Mouse (Mus musculus) right cerebral cortex, postnatal 36 days (tissue): ENCODE data around the gene Acox2.

ENCODE experiments used
- DNase-seq, 2 experiments: peaks; one replicate each; pipeline ENCODE4 v3.0.0; 2022; ENCODE audit warnings: low spot score in 2 of 2, mixed read lengths in 1 of 2

The Acox2 gene

GRCm38 (mm10) chr14:8249206-8249605 is 9.9 kb downstream of the Acox2 start:
- no peak for DNase-seq

DNA sequence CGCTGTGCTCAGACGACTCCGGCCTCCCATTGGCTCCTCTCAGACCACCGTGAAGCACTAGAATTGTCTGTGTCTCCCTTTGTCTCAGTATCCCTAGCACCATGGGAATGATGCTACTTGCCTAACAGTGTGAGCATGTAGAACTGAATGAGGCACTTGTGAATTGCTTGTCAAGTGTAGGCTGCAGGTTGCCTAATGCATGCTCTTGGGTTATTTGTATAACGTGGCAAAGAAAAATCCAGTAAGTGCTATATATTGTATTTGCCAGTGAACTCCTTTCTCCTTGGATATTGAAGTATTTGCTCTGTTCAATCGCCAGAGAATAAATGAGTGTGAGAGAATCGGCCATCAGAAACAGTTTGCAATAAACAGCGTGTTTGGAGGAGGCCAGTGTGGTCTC is 12.3 kb downstream of the Acox2 start:
- DNase-seq = no peak

GRCm38 (mm10) chr14:8244211-8244611 is 14.9 kb downstream of the Acox2 start:
- no peak for DNase-seq

DNA sequence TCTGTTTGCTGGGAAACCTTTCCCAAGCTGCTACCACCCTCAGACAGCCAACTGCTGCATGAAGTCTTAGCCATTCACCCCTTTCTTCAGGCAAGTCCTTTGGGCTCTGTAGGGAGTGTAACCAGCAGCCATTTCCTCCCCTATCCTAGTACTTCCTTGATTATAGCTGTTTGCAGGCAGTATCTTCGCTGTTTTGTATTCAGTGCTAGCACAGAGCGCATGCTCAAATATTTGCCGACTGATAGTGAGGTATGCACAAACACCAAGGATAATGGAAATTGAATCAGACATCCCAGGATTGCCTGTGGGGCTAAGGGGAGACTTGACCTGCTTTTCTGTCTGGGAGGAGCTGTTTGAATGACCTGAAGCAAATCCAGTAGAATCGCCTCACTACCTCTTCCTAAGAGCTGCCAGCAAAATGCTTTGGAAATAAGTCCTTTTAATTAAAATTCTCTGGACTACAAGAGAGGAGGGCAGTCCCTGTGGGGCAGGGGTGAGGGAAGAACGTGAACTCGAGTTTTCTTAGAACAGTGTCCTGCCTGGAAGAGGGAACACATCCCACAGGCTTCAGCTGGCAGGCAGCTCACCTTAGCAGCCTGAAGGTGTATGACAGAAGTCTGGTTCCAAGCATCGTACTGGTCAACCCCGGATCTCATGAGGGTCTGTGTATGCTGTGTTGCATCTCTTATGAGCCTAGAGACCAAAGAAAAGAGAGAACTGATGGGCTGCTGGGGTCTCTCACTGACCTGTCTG is 15.8 kb downstream of the Acox2 start:
- DNase-seq = no peak

- peak in 1 of 2 experiments; percentile 32 for DNase-seq
Observed at GRCm38 (mm10) chr14:8242388-8242920, 16.7 kb downstream of the Acox2 start.

DNA sequence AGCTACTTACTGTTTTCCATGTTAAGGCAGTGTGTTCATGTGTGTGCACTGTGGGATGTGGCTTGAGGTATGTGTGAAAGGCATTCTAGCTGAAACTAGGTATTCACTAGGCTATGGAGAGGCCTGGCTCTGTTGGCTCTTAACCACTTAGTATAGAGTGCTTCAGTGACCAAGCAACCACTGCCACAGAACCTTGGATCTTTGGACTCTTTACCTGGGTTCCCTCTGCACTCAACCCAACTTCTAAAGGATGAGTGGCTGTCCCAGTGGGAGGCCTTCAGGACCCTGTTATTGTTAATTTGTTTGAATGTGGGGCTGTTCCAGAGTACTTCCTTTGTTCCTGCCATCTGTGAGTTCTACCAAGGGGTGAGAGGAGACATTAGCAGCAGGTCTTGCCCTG is 17.3 kb downstream of the Acox2 start:
- no peak for DNase-seq

DNA sequence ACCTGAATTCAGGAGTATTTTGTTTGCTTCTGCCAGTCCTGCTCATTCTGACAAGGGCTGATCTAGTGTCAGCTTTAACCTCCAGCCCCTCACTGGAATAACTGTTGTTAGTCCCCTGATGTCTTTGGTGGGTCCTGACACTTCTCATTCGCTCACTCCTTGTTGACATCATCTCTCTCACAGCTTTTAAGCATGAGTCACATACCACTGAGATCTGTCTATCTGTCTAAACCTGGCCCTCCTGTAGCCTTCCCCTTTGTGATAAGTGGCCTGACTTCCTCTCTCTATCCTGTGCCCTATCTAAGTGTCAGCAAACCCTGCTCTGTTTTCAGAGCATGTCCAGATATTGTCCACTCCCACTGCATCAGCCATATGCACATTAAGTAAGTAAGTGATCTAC is 25.9 kb downstream of the Acox2 start:
- DNase-seq = no peak

GRCm38 (mm10) chr14:8232155-8232910 is 26.8 kb downstream of the Acox2 start:
- no peak for DNase-seq

GRCm38 (mm10) chr14:8229367-8230019 is 29.7 kb downstream of the Acox2 start:
- DNase-seq = no peak

- DNase-seq = no peak
Observed at GRCm38 (mm10) chr14:8224805-8225204, 34.3 kb downstream of the Acox2 start.

- DNase-seq = no peak
Observed at GRCm38 (mm10) chr14:8223506-8224293, 35.5 kb downstream of the Acox2 start.

- no peak for DNase-seq
Observed at GRCm38 (mm10) chr14:8222561-8222960, 36.6 kb downstream of the Acox2 start.

DNA sequence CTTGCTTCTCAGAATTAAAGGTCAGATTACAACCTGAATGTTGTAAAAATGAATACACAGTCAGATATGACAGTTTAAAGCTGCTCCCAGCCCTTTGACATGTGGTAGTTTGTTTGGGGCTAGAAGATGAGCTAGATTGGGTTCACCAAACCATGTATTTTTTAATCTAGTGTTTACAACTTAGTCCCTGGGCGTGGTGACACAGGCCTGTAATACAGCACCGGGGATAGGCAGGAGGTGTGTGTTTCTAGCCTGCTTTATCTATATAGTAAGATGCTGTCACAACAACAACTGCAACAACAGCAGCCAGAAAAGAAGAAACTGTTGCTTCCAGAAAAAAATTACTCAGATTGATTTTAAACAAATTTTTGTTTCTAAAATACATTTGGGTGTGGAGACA is 38.2 kb downstream of the Acox2 start:
- no peak for DNase-seq

DNA sequence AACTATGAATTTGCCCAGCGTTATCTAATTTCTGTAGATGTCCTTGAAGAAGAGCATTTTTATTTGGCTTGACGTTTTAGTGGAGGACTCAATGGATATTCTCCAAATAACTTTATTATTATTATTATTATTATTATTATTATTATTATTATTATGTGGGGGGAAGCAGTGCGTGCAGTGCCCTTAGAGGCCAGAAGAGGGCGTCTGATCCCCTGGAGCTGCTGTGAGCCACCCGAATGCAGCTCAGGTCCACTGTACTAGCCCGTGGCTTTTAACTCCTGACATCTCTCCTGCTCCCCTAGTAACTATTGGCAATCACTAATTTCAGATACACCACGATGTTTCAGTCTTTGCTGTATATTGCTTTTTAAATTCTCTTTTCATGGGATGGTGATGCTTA is 38.8 kb downstream of the Acox2 start:
- DNase-seq = no peak

DNA sequence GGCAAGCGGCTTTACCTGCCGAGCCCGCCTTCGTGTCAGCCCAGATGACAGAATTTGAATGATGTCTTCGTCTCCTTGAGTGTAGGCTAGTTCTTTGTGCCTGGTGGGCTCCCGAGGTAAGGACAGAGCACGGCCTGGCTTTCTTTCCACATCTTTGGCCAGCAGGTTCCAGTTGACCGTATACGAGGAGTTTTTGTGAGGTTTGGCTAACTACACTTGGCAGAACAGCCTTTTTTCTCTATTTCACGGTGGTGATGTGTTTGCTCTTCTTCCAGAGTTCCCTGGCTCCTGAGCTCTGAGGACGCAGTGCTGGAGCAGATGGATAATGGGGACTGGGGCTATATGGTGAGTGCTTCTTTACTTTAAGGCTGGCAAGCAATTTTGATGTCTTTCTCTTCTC is 39.3 kb downstream of the Acox2 start:
- DNase-seq = no peak

DNA sequence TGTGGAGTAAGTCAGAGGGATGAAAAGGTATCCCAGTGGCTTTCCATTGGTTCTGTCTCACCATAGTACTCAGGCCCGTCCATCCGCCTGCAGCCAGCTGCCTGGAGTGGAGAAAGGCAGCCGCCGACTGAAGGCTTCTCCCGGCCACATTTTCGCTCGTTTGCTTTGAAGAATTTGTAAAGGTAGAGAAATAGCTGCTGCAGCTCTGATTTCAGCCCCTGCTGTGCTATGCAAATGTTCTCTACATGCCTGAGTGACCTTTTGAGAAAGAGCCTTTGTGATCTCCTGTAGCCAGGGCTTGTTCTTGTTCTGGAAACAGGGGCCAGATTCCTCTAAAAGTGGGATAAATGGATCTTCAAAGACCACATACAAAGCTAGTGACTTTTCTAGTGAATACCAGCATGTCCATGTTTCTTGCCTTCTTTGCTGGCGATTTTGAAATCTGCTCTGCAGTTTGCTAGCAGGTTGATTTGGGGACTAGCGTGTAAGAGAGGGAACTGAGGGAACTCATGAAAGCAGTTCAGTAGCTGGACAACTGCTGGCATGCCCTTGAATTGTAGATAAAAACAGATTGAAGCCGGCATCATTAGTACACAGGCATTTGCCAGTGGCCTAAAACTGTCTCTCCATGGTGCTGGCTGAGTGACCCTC is 40.3 kb downstream of the Acox2 start:
- no peak for DNase-seq

DNA sequence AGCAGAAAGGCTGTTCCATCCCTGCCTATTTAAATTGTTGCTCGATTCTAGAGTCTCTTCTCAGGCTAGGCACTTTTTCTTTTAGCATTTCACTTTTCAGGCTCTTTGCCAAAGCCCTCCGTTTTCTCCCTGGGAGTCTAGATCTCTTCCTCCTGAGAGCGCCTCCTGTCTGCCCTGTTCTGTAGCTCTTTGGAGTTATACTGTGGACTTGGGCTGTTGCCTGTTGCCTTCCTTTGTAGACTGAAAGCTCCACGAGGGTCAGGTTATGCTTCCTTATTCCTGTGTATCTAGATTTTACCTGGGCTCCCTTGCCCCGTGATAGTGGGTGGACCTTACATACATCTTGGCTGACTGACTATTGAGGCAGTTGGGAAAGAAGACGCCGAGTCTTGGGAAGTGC is 40.9 kb downstream of the Acox2 start:
- DNase-seq = no peak

DNA sequence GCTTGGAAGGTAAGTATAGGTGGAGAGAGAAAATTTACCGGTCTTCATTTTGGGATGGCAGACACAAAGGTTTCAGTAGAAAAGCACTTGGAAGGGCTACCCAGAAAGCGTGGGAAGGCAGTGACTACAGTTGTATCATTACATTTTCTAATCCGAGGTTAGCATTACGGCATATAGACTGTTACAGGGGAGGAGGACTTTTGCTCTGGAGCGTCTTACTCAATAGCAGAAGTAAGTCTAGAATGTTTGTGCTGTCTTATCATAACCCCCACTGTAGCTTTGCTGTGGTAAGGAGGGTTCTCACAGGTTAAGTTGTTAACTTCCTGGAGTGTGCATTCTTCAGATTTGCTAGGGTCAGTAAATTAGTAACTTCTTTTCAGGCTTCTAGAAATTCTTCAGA is 43.1 kb downstream of the Acox2 start:
- DNase-seq = no peak

GRCm38 (mm10) chr14:8215208-8215778 is 43.9 kb downstream of the Acox2 start:
- DNase-seq = no peak

DNA sequence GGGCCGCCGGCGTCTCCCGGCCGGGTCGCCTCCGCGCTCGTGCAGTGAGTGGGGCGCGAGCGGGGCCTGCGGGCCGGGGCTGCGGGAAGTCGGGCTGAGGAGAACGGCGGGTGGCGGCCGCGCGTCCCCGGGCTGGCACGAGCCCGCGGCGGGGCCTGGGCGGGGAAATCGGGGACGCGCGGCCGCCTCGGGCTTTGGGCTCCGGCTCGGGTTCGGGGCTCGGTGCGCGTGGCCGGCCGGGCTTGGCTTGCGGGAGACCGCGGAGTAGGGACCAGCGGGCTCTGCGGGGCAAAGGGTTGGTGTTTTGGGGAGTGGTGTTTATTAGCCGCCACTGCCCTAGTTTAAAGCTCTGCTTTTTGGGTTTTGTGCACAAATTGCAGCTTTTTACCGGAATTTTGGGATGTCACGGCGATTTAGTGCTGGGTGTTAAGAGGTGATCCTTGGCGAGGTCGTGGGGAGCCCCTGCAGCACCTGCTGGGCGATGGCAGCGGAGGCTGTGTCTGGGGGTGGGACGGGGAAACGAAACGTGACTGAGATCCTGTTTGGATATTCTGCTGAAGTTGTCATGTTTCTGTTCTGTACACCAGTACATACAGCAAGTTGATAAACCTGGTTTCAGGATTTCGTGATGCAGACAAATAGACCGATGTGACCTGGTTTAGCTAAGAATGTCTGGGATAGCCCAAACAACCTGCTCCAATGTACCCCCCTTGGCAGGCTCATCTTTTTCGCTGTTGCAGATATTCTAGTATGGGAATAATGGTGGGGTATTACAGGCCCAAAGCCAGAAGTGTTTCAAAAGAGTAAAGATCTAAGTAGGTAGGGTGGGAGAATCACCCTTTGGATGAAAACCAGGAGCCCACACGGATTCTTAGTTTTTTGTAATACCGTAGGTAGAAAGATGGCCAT is 44.6 kb downstream of the Acox2 start:
- DNase-seq = peak; percentile 52 to 54
